Mouse (Mus musculus) B cell, adult 67 days (primary cell): ENCODE measurements around the gene Decr2. TPM values are rescaled to one million over a fixed set of nuclear protein-coding genes. Genes with fewer than 3 reads are reported as not detected.

ENCODE experiments used
- total RNA-seq, 2 experiments: library from RNA; stranded (reverse); gene quantifications; 4 replicates each; pipeline ENCODE4 v1.2.4; 2023

Decr2 gene
- total RNA-seq = 1 to 10 TPM; 4.1 to 5.3 TPM

GRCm38 (mm10) chr17:26089905-26090632 lies at the start of gene Decr2:
TSS of gene Decr2 (minus strand) at chr17:26090337.

DNA sequence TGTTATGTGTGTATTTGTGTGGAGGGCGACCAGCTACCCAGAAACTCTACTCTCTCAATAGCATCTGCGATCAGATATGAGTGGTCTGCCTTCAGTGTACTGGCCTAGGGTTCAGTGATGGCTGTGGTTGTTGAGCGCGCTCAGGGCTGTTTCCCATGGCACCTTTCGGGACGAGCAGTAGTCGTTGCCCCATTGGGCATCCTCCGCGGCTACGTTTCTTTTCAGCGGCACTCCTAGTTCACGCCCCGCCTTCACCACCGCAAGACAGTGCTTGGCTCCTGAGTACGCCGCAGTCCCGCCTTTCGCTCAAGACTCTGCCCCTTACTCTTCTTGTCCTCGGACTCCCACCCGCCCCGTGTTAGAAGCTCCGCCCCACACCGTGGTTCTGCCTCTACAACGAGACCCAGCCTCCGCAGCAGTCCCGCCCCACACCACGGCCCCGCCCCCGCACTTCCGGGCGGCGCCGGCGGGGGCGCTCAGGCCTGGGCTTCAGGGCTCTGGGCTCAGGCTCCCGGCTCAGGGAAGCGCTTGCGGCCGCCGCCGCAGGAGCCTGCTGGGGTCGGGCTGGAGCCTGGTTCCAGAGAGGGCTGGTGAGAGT lies 48.2 kb upstream of the Decr2 start, which contains the start of gene Axin1:
Gene Axin1 (plus strand): TSS at position 450 of the 598 bp plus-strand sequence.

GRCm38 (mm10) chr17:26123267-26123684 lies 33.1 kb upstream of the Decr2 start, which contains the start of gene Mrpl28:
TSS of gene Mrpl28 (plus strand) at chr17:26123500.

GRCm38 (mm10) chr17:26113181-26113948 lies 23.2 kb upstream of the Decr2 start, which contains the start of gene Tmem8:
TSS of gene Tmem8 (plus strand) at chr17:26113299.

GRCm38 (mm10) chr17:26095121-26095740 lies 5.1 kb upstream of the Decr2 start, which contains the start of gene Nme4:
TSS of gene Nme4 (minus strand) at chr17:26095602.

GRCm38 (mm10) chr17:26068831-26069739 lies 21.1 kb downstream of the Decr2 start, which contains the start of gene Rab11fip3:
TSS of gene Rab11fip3 (minus strand) at chr17:26069555.

Other genes starting within 250 kb of the Decr2 start
- gene Gm20683, start 248.6 kb downstream of the Decr2 start, total RNA-seq = 1 to 10 TPM; 3.6 to 4.6 TPM
- gene Rhot2, start 245.5 kb downstream of the Decr2 start, total RNA-seq = 10 to 100 TPM; 77.3 to 80.7 TPM
- 10 to 100 TPM; 25.1 to 32.9 TPM for gene Wdr90, start 228.8 kb downstream of the Decr2 start, total RNA-seq
- gene Mcrip2, start 221.6 kb downstream of the Decr2 start, total RNA-seq = 1 to 10 TPM; 3.2 to 4.2 TPM
- gene Mettl26, start 215.3 kb downstream of the Decr2 start, total RNA-seq = 10 to 100 TPM; 21.0 to 33.3 TPM
- gene Wfikkn1, start 209.5 kb downstream of the Decr2 start, total RNA-seq = 1 to 10 TPM; 6.7 to 6.9 TPM
- gene Rab40c, start 170.6 kb downstream of the Decr2 start, total RNA-seq = 10 to 100 TPM; 27.3 to 37.8 TPM
- 10 to 100 TPM; 84.4 to 92.2 TPM for gene Pigq, start 145.4 kb downstream of the Decr2 start, total RNA-seq
- gene Nhlrc4, start 145.4 kb downstream of the Decr2 start, total RNA-seq = not detected
- not detected for gene A930017K11Rik, start 137.8 kb downstream of the Decr2 start, total RNA-seq
- 10 to 100 TPM; 42.6 to 48.1 TPM for gene Capn15, start 104.5 kb downstream of the Decr2 start, total RNA-seq
- 10 to 100 TPM; 10.4 to 11.9 TPM for gene Rab11fip3, start 20.8 kb downstream of the Decr2 start, total RNA-seq
- 1 to 10 TPM; 1.0 to 1.8 TPM for gene Nme4, start 5.3 kb upstream of the Decr2 start, total RNA-seq
- 10 to 100 TPM; 24.7 to 26.6 TPM for gene Tmem8, start 23.0 kb upstream of the Decr2 start, total RNA-seq
- 10 to 100 TPM; 47.7 to 60.0 TPM for gene Mrpl28, start 33.2 kb upstream of the Decr2 start, total RNA-seq
- 10 to 100 TPM; 82.9 to 91.9 TPM for gene Axin1, start 48.4 kb upstream of the Decr2 start, total RNA-seq
- gene Pdia2, start 108.8 kb upstream of the Decr2 start, total RNA-seq = not detected
- 1 to 10 TPM; 2.1 to 2.8 TPM for gene Rgs11, start 112.6 kb upstream of the Decr2 start, total RNA-seq
- not detected for gene Arhgdig, start 117.4 kb upstream of the Decr2 start, total RNA-seq
- 10 to 100 TPM; 13.6 to 17.1 TPM for gene Fam234a, start 153.9 kb upstream of the Decr2 start, total RNA-seq
- gene Luc7l, start 162.6 kb upstream of the Decr2 start, total RNA-seq = 100 to 1,000 TPM in 1 of 2 experiments, 10 to 100 TPM in 1; 86.3 to 100 TPM